Mouse (Mus musculus) cerebellum, adult 8-10 months (tissue): ENCODE measurements at regions not wholly inside any gene's neighbourhood (a gene's known extent, or its start where the extent isn't known, plus 50 kb on each side); places are given as distances from the start of the nearest gene placed in this dataset.

Source experiments
- DNase-seq: peaks from one replicate; pipeline ENCODE4 v3.0.0; 2022

DNA sequence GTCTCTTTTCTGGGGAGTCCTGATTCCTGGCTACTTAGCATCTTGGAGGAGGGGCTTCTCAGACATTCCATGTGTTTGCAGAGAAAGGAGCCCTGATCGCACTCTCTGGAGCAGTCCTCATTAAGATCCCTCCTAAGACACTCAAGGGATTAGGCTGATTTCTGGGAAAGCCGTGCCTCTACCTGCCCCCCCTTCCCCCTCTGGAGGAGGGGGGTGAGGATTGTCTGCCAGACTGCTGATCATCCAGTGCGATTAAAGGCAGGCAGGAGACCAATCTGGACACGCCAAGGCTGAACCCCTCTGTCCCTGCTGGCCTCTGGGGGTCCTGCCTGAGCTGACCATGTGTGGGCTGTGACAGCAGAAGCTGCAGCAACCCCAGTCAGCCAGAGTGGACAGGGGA, 65.4 kb downstream of the Vegfa start:
- DNase-seq, result no peak

GRCm38 (mm10) chr17:45964031-45964430, 68.1 kb downstream of the Vegfa start:
- no peak for DNase-seq

GRCm38 (mm10) chr17:45963332-45963731, 68.8 kb downstream of the Vegfa start:
- no peak for DNase-seq

DNA sequence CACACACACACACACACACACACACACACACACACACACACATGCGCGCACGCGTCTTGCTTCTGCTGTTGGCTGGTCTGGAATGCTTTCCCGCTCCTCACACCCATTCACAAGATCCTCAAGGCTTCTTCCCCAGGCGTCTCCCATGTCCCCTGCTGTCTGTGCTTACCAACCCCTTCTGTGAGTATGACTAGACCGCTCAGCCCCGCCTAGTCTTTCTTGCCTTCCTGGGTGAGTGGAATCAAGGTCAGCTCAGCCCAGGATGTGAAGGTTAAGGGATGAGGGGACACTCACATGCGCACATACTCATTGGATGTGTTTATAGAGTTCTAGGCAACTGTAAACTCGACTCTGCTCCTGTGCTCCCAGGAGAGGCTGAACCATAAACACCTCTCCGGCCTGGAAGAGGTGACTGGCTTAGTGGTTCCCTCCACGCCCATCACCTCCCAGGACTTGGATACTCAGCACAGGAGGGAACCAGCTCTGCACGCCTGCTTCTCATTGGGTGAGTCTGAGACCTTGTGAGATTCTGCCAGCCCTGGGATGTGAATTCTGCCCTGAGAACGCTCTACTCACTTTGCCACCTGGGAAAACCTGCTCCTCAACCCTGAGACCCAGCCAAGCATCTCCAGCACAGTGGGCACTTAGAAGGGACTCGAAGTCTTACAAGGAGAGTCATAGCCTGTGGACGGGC, 70.4 kb downstream of the Vegfa start:
- no peak for DNase-seq

DNA sequence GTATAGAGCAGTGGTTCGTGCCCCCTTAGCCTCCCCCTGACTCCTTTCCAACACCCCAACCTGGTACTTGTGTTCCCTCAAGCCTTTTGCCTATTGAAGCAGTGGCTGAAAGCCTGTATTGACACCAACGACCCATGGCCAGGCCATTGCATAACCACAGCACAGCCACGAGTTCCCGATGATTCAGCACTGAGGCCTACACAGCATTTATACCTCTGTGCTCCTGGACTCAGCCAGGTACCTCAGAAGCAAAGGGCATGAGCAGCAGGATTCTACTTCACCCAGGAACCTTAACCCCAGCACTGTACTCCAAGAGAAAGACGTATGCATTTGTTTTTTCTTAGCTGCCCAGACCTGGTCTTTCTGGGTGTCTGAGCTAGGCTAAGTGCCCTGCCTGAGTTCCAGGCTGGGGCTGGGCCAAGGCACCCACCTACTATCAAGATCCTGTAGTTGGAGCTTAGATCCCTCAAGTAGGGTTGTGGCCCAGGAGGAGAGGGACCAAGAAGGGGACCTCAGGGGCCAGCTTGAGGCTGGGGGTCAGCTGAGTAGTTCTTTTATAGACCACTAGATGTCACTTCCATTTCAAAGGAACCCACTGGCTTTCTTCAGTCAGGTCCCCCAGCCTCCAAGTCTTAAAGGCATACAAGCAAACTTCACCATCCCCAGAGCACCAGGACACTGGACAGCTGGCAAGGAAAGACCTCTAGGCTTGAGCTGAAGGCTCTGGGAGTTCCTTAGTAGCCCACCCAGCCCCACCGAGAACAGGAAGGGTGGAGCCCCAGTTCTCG, 73.9 kb downstream of the Vegfa start:
- no peak for DNase-seq

GRCm38 (mm10) chr17:45955481-45955880, 76.7 kb downstream of the Vegfa start:
- no peak for DNase-seq

DNA sequence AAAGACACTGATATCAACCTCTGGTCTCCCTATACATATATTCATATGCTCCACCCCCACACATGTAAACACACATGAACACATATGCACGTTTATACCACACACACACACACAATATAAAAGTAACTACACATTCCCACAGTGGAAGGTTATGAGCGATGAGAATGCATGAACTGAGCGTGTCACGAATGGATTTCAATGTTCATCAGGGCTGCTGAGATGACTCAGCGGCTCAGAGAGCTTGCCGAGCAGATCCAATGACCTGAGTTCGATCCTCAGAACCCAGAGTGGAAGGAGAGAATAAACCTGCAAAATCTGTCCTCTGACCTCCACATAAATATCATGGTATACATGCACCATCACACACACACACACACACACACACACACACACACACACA, 77.3 kb downstream of the Vegfa start:
- DNase-seq, result no peak

GRCm38 (mm10) chr17:45953523-45953922, 78.6 kb downstream of the Vegfa start:
- DNase-seq, result no peak

DNA sequence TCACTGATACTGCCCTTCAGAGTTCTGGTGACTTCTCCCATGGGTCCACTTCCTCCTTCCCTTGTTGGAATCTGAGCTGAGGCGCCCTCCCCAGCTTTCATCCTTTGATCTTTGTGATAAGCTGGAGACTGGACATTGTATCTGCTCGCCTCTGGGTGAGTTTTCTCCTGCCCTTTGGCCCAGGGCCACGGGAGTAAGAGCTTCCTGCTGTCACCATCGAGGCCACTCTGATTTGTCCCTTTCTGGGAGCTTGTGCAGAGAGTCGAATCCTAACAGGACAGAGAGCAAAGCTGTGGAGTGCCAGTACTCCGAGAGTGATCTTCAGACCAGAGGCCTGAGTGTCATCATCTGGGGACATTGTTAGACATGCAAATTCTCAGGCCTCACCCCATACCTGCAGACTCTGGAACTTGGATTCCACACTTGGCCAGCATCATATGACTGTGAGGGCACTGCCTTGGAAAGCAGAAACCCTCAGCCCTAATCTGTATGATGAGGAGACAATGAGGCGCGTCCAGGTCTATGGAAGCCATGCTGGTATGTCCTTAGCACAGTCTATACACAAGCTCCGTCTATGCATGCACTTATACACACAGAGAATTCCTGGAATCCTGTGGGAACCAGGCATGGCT, 81.5 kb downstream of the Vegfa start:
- DNase-seq, result no peak

DNA sequence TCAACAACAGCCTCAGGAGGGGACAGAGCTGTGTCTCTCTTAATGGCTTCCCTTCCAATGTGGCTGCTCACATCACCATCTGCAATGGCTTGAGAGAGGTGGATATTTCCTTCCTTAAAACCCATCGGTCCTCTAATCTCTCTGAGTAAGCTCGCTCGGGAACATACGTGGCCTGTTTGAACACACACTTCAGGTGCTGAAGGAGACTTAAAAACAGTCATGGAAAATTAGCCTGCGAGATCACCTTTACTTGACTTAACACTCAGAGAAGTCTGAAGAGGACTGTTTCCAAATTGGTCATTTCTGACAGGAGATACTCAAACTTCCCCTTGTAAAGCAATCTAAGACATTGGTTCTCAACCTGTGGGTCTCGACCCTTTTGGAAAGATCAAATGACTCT, 83.0 kb downstream of the Vegfa start:
- no peak for DNase-seq

GRCm38 (mm10) chr17:45948314-45948935, 83.7 kb downstream of the Vegfa start:
- no peak for DNase-seq

DNA sequence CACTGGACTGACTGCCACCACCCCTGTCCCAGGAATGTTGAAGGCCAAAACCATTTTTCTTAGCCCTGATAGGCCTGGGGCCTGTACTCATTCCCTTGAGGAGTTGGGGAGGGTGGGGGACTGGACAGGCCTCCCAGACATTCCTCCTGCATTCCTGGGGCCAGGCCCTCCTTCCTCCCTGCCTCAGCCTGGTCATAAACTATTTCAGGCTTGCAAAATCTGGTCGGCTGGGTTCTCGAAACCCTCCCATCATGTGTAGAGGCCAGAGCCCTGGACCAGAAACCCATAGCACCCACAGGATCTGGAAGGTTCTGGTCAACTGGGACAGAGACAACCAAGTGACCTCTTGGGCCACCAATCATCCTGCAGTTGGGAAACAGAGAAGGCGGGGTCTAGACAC, 87.2 kb downstream of the Vegfa start:
- DNase-seq, result no peak

GRCm38 (mm10) chr17:45943244-45943643, 88.9 kb downstream of the Vegfa start:
- DNase-seq, result no peak

GRCm38 (mm10) chr17:45941890-45942375, 90.2 kb downstream of the Vegfa start:
- no peak for DNase-seq

DNA sequence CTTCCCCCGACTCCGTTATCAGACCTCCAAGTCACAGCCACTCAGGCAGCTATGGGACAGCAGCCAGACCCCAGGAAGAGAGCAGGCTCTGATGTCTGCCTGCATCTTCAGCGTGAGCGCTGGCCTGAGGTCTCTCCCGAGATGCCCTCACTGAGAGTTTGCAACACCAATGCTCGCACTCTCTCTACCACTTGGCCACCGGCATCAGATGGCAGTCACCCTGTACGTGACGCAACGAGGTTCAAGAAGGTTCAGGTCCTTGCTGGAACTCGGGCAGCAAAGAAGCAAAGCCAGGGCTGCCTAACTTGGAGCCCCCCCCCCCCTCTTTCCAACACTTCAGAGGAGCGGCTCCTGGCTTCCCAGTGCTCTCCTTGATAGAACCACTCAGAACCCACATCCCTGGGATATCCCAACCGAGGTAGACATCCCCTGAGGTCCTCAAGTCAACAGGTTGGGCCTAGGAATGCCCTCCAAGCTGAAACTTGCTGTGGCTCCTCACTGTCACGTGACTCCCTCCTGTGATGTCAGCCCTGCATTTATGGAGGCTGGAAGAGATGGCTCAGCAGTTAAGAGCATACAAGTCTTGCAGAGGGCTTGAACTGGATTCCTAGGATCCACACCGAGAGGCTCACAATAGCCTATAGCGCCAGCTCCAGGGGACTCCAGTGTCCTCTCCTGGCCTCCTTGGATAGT, 91.9 kb downstream of the Vegfa start:
- no peak for DNase-seq

- DNase-seq, result no peak
Observed at GRCm38 (mm10) chr17:45938284-45938683, 93.9 kb downstream of the Vegfa start.

DNA sequence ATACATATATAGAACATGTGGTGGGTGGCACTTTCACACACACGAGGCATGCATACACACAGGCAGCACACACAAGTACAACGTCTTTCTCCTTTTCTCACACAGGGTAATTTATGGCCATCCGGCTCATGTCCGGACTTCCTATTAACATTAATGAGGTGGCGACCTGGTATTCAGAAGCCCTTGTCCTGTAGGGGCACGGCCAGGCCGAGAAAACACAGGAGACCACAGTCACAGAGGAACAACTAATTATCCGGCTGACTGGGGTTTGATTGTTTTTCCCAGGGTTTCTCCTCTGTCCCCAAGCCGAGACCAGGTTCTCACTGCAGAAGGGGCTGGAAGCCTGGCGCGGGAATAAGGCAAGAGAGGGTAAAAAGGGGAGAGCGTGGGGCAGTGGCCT, 95.6 kb downstream of the Vegfa start:
- DNase-seq, result no peak

DNA sequence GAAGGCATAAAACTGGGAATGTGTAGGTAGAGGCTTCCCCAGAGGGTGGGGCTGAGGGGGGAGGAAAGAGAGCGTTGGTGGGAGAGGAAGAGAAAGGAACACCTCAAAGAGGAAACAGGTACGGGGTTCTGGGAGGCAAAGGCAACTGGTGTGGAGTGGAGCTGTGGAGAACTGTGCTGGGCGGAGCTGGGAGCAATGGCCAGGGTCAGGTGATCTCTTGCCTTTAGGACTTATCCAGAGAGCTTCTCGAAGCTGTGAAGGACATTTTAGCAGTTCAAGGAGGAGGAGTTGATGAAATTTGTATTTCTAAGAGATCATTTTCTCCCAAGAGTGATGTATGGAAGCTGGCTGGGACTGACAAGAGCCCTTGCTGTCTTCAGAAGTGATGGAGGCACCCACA, 96.9 kb downstream of the Vegfa start:
- no peak for DNase-seq

DNA sequence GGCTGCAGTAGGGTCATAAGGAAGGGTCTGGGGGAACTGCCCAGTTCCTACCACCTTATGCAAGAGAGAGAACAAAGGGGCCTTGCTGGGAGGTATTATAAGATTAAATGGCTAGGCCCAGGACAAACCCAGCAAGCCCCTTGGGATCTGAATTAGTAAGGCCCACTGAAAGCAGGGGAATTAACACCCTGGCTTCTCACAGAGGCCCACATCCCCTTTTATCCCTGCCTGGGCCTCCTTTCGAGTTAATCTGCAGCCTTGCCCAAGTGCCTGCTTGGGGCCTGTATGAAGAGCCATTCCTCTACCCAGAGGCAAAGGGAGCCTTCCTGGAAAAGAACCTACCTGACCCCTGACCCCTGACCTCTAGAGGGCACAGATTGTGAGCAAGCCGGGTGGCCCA, 98.2 kb downstream of the Vegfa start:
- no peak for DNase-seq

GRCm38 (mm10) chr17:45933034-45933433, 99.1 kb downstream of the Vegfa start:
- DNase-seq, result no peak

DNA sequence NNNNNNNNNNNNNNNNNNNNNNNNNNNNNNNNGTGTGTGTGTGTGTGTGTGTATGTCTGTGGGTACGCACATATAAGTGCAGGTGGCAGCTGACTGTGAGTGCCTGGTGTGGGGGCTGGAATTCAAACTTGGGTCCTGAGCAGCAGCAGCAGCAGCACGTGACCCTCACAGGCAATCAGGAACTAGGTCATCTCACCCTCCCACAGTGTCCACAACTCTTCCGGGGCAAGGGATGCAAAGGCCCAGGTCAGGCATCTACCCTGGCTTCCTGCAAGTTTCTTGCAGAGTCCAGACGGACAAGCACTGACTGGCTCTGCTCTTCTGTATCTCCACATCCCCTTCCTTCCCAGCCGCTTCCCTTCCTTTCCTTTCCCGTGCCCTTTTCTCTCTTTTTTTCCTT, 99.6 kb downstream of the Vegfa start:
- no peak for DNase-seq

GRCm38 (mm10) chr17:45929591-45929990, 102.6 kb downstream of the Vegfa start:
- DNase-seq, result no peak
